Mouse (Mus musculus): Measurements from ENCODE around the gene Gm9887.
"Not testable (repeated sequence)": the region's sequence is repeated elsewhere in the genome, so short reads cannot be mapped to it uniquely, and the experiment has no call there.

Gm9887 gene

GRCm38 (mm10) chr12:69386281-69386732, 14.0 kb upstream of the Gm9887 start:
- DNase-seq (ENCODE audit: low read depth, low spot score) = not testable (repeated sequence)

- DNase-seq (ENCODE audit: low read depth, low spot score) = no peak
Measured at GRCm38 (mm10) chr12:69385542-69386280, 13.5 kb upstream of the Gm9887 start.

- no peak for DNase-seq (ENCODE audit: low read depth, low spot score)
Measured at GRCm38 (mm10) chr12:69384606-69385005, 12.3 kb upstream of the Gm9887 start.

- DNase-seq (ENCODE audit: low read depth, low spot score) = no peak
Measured at GRCm38 (mm10) chr12:69382880-69383279, 10.6 kb upstream of the Gm9887 start.

GRCm38 (mm10) chr12:69378558-69379454, 6.5 kb upstream of the Gm9887 start:
- no peak for DNase-seq (ENCODE audit: low read depth, low spot score)

GRCm38 (mm10) chr12:69377636-69378035, 5.4 kb upstream of the Gm9887 start:
- DNase-seq (ENCODE audit: low read depth, low spot score) = not testable (repeated sequence)

GRCm38 (mm10) chr12:69377188-69377587, 4.9 kb upstream of the Gm9887 start:
- DNase-seq (ENCODE audit: low read depth, low spot score) = no peak

- DNase-seq (ENCODE audit: low read depth, low spot score) = no peak
Measured at GRCm38 (mm10) chr12:69376132-69376531, 3.9 kb upstream of the Gm9887 start.

- DNase-seq (ENCODE audit: low read depth, low spot score) = no peak
Measured at GRCm38 (mm10) chr12:69373850-69374766, 1.9 kb upstream of the Gm9887 start.

GRCm38 (mm10) chr12:69372731-69373331, 573 bp upstream of the Gm9887 start:
- no peak for DNase-seq (ENCODE audit: low read depth, low spot score)

- peak; percentile 83 for DNase-seq (ENCODE audit: low read depth, low spot score)
Measured at GRCm38 (mm10) chr12:69371421-69371853, 821 bp downstream of the Gm9887 start.

GRCm38 (mm10) chr12:69370936-69371335, 1.3 kb downstream of the Gm9887 start:
- DNase-seq (ENCODE audit: low read depth, low spot score) = no peak

- no peak for DNase-seq (ENCODE audit: low read depth, low spot score)
Measured at GRCm38 (mm10) chr12:69367557-69367956, 4.7 kb downstream of the Gm9887 start.

- no peak for DNase-seq (ENCODE audit: low read depth, low spot score)
Measured at GRCm38 (mm10) chr12:69366424-69366823, 5.8 kb downstream of the Gm9887 start.

- no peak for DNase-seq (ENCODE audit: low read depth, low spot score)
Measured at GRCm38 (mm10) chr12:69365757-69366156, 6.5 kb downstream of the Gm9887 start.

GRCm38 (mm10) chr12:69363899-69364762, 8.1 kb downstream of the Gm9887 start:
- DNase-seq (ENCODE audit: low read depth, low spot score) = peak; percentile 80

- not testable (repeated sequence) for DNase-seq (ENCODE audit: low read depth, low spot score)
Measured at GRCm38 (mm10) chr12:69363110-69363509, 9.1 kb downstream of the Gm9887 start.

GRCm38 (mm10) chr12:69362388-69362787, 9.9 kb downstream of the Gm9887 start:
- no peak for DNase-seq (ENCODE audit: low read depth, low spot score)

- no peak for DNase-seq (ENCODE audit: low read depth, low spot score)
Measured at GRCm38 (mm10) chr12:69361919-69362318, 10.3 kb downstream of the Gm9887 start.

Data from brain, adult 2 months (tissue).